Mouse (Mus musculus): ENCODE measurements around the gene Klrd1. TPM values are rescaled to one million over a fixed set of nuclear protein-coding genes. Genes with fewer than 3 reads are reported as not detected.
A peak's percentile ranks its signal among the peaks of the same experiment; 100 is the strongest.
"Not testable (repeated sequence)": the region's sequence is repeated elsewhere in the genome, so short reads cannot be mapped to it uniquely, and the experiment has no call there.

The Klrd1 gene
- polyA plus RNA-seq (2012; rRNA removed) = 0.36 and 0.91 TPM in 2 replicates

DNA sequence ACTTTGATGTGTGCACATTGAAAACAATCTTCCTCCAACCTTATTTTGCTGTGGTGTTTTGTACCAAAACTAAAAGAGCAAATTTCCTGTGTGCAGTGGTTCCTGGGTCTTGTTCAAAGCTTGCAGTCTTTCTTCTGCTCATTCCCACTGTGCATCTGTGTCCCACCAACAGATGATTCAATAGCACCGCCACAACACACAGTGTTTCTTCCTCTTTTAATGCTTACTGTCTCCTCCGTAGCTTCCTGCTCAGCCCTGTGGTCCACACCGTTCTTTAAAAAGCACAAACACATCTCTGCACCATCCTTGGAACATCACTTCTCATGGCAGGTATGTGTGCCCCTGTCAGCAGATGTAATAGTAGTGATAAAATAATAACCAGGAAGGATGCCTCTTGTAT is at the start of gene Klrd1:
TSS of gene Klrd1 (plus strand) at position 275 of the 400 bp plus-strand sequence.
- 59% methylated on average over 3 of the region's 3 CpGs for WGBS
- DNase-seq (ENCODE audit: low read depth, low spot score) = no peak

DNA sequence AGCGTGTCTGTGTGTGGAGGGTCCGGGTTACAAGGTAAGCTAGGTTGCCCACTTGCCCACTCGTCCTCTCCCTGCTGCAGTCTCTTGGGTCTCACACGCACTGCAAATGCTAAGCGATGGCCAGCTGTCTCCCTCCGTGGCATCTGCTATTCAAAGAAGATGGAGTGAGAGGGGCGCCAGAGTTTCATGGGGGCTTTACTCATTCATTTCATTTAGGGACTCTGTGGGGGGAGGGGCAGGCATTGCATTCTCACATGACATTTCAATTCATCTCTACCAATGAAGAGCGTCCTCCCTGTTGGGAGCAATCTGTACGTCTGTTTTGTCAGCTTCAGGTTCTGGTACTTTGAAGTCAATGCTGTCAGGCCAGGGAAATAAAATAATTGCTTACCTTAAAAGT is 49.7 kb upstream of the Klrd1 start:
- 90% methylated on average over 9 of the region's 9 CpGs for WGBS
- no peak for DNase-seq (ENCODE audit: low read depth, low spot score)

DNA sequence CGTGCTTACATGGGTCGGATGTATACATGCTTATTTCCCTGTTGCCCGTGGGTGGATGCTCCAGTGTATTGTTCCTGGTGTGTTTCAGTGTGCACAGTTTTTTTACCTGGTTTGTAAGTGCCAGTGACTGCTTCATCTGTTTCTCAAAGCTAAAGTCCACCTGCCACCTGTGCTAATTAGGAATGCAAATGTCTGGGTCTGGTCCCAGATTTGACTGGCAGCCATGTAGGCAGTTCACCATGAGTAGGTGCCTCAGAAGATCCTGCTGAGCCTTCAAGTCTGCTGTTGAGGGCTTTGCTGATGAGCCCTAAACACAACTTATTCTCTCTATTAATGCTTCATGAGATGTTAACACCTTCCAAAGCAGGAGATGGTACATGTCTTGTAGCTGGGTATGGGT is 49.0 kb upstream of the Klrd1 start:
- DNase-seq (ENCODE audit: low read depth, low spot score) = no peak
- WGBS = 70% methylated on average over 3 of the region's 3 CpGs

DNA sequence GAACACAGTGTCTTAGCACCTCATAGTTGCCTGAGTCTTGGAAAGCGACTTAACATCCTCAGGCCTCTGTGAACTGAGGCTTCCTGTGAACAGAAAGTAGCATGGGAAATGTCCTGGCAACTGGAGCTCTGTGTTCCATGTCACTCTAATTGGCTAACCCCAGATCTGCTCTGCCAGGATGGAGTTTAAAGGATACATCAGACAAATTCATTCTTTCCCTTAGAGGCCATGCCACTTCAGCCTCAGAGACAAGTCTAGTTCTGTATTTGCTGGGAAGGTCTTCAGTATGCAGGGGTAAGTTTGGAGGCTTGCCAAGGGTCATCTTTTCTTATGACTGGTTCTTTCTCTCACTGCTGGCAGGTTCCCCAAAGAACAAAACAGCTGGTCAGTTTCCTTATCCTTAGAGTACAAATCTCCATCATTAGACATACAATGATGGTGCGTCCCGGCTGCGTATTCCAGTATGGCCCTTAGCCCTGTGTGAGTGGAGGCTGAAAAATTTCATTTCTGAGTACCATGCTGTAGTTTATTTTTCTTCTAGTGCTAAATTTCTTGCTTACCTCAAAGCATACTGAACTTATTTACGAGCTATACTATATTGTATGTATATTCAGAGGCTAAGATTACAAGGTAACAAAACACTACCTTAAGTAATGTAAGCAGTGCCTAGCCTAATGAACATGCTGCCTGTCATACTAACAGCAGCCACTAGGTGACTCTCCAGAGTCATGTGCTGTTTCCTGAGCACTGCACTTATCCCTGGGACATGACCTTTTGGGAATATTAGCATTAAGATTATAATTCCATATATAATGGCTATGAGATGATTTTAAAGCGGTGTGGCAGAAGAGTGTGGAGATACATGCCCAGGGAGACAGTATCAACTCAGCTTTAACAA is 47.6 kb upstream of the Klrd1 start:
- DNase-seq (ENCODE audit: low read depth, low spot score) = no peak
- 60% methylated on average over 6 of the region's 6 CpGs for whole genome bisulfite sequencing

DNA sequence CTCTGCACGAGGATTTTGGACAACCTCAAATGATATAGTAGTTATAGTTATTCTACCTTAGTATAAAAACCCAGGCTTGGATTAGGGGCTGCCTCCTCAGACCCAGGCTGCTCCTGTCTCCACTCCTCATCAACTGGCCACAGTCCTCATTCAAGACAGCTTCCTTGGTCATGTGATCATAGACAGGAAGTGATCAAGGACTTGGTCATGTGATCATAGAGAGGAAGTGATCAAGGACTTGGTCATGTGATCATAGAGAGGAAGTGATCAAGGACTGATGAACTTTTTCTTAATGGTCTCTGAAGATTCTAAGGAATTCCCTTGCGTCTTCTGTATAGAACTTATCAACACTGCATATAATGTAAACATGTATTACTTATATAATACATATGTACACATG is 44.3 kb upstream of the Klrd1 start:
- DNase-seq (ENCODE audit: low read depth, low spot score) = no peak
- 84% methylated on average over 2 of the region's 2 CpGs for WGBS

DNA sequence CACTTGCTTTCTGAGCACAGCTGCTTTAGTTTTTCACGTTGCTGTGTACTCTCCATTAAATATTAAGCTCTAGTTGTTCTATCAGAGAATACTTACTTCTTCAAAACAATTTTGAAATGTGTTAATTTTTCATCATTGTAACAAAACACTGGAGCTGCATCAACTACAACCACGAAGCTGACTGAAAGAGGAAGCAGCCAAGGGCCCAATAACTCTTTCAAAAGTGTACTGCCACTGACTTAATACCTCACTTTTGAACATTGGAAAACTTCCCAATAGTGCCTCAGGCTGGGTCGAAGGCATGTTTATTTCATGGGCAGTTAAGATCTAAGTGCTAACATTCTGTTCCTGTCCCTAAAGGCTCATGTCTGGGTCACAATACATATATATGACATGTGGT is 43.6 kb upstream of the Klrd1 start:
- no peak for DNase-seq (ENCODE audit: low read depth, low spot score)
- 50% methylated on average over 3 of the region's 3 CpGs for WGBS

DNA sequence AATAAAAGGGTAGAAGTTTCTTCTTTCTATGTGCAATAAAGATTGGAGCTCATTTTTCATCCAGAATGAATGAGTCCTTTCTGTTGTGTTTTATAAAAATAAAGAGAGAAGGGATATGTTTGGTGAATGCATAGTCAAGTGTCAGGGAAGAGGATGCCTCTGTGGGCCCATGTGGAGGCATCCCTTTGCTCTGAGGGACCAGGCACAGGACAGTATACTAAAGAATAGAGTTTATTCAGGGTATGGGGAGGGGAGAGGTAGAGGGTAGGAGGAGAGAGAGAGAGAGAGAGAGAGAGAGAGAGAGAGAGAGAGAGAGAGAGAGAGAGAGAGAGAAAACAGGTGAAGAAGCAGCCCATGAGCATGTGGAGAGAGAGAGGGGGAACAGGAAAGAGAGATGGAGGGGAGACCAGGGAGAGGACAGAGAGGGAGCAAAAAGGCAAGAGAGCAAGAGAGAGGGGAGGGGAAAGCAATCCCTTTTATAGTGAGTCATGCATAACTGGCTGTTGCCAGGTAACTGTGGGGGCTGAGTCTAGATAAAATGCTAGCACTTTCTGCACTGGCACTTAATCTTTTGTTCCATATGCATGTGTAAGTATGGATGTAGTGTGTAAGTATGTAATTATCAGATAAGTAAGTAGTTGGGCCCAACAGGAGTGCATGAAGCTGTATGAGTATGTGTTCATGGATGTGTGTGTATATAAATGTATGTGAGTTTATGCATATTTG is 34.1 kb upstream of the Klrd1 start:
- no peak for DNase-seq (ENCODE audit: low read depth, low spot score)

DNA sequence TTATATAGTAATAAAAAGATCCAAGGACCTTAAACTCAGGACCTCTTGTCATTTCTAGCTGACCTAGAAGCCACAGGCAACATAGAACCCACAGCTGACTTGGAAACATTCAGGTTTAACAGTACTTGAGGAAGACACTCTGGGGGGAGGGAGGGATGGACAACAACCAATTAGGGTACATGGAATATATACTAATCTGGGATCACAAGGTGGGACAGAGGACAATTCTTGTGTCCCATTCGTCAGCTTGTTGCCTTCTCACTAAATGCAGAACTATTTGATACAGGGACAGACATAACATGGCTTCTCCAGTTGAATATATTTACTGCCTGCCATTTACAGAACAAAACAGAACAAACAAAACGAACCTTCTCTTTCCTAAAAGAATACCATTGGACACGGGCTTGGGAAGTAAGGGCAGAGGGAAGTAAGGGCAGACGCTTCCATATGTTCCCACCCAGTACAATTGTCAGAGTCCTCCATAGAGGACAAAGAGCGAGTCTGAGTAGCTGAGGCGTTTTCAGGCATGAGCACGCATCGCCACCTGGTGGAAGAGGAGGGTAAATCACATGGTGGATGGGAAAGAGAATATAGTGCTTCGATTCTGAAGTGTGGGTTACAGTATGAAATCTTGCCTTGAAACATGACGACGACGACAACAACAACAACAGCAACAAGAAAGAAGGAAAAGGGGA is 32.5 kb upstream of the Klrd1 start:
- WGBS = 12% methylated on average over 12 of the region's 12 CpGs
- DNase-seq (ENCODE audit: low read depth, low spot score) = peak; percentile 48

DNA sequence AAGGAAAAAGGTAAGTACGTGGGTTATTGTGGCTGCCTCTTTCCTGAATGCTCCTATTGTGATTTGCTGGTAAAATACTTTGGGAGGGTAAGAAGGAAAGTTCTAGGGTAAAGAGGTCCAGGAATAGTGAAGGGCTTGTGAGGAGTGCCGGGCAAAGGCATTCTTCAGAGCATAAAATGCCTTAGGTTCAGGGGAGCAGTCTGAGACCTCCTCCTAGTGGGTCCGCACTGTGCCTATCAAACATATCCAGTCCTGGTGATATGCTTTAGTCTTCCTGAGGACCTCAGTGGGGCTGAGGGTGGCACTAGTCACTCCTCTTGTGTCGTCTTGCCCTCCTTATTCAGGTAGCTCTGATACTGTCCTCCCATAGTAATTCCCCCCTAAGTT is 31.9 kb upstream of the Klrd1 start:
- no peak for DNase-seq (ENCODE audit: low read depth, low spot score)
- 53% methylated on average over 4 of the region's 4 CpGs for whole genome bisulfite sequencing

DNA sequence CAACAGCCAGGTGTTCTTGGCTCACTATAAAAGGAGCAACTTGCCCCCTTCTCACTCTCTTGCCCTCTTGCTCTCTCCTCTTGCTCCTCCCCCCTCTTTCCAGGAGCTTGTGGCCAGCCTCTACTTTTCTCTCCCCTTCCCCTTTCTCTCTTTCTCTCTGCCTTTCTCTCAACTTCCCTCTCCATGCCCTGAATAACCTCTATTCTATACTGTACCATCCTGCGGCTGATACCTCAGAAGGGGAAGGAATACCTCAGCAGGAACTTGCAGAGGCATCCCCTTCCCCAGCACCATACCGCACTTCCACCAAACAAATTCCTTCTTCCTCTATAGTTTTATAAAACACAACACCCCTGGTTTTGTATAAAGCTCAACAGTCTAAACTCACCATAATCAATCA is 26.3 kb upstream of the Klrd1 start:
- 69% methylated on average over 2 of the region's 2 CpGs for WGBS
- DNase-seq (ENCODE audit: low read depth, low spot score) = no peak

DNA sequence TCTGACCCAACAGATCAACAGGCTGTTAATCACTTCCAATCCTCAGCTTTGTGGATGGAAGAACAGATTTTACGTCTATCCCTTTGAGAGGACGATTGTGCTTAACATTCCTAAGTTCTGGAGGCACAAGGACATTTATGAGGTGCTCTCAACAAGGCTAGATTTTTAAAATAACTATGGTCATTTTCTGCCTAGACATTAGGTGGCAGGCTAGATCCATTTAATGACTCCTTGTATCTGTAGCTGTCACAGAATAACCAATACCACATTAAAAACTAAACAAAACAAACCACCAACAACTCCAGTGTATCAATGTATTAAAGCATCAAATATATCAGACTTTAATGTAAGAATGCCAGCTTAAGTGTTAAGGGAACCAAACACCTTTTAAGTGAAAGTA is 16.3 kb upstream of the Klrd1 start:
- WGBS = 0% methylated on average over 2 of the region's 2 CpGs
- no peak for DNase-seq (ENCODE audit: low read depth, low spot score)

DNA sequence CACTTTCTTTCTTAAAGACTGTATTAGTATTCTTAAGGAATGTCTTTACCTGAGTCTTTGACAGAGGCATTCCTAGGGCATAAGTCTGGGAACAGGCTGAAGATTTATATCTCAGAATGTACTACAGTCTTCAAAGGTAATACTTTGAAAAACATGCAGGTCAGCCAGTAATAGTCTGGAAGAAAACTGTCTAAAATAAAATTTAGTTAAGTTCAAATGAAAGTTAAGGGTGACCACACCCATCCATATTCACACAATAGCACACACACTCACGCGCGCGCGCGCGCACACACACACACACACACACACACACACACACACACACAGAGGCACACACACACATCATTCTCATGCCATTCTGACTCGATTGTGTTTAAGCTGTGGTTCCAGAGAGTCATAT is 14.0 kb upstream of the Klrd1 start, which contains the start of gene Klre1:
TSS of gene Klre1 (plus strand) at position 301 of the 400 bp plus-strand sequence.
- WGBS = 79% methylated on average over 8 of the region's 8 CpGs

DNA sequence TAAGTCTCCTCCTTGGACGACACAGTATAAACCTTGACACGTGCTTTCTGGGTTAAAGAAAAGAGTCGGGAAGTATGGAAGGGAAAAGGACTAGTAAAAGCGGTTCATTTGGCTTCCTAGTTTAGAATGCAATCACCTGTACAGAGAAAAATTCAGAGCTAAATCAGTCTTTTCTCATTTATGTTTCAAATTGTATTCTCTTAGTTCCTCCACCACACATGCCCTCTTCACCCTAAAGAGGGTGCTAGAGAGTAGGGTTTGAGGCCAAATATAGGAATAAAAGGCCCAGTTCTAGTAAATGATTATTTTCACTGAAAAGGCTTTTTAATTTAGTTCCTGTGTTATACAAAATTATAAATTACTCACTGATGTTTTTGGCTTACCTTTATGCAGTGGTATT is 10.3 kb upstream of the Klrd1 start:
- 55% methylated on average over 4 of the region's 4 CpGs for WGBS

More for the DNA sequence above, 14.0 kb upstream of the Klrd1 start, which contains the start of gene Klre1:
- DNase-seq (ENCODE audit: low read depth, low spot score) = no peak

DNA sequence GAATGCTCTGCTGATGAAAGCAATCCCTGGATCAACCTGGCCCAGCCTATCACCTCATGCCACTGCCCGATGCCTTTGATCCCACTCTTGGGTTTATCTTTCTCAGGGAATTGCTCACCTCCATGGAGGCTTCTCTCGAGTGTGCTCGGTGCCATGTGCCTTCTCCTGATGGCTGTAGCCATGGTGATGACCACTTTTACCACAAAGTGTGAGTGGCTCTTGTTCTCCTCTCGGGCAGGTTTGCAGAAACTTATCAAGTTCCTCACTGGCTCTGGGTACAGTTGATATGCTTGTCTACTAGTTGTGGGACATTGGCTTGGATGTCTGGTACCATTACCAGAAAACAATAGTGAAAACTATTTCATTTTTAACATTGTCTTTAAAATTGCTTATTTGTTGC is 9.7 kb upstream of the Klrd1 start:
- WGBS = 75% methylated on average over 4 of the region's 4 CpGs

More for the DNA sequence above, 10.3 kb upstream of the Klrd1 start:
- no peak for DNase-seq (ENCODE audit: low read depth, low spot score)

DNA sequence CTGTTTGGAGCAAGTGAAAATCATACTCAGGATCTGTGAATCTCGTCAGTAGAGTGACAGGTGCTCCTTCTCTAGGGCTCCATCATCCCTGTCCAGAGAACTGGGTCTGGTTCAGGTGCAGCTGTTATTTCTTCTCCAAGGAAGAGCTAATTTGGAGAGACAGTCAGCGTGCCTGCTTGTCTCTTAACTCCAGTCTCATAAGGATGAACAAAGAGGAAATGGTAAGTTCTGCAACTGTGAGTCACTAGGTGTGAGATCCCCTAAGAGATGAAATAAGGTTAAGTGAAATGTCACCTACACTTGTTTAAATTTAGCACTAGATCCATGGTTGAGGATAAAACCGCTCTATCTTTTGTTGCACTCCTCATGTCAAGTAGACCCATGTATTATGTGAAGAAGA is 8.6 kb upstream of the Klrd1 start:
- 63% methylated on average over 3 of the region's 3 CpGs for WGBS

More for the DNA sequence above, 9.7 kb upstream of the Klrd1 start:
- no peak for DNase-seq (ENCODE audit: low read depth, low spot score)

DNA sequence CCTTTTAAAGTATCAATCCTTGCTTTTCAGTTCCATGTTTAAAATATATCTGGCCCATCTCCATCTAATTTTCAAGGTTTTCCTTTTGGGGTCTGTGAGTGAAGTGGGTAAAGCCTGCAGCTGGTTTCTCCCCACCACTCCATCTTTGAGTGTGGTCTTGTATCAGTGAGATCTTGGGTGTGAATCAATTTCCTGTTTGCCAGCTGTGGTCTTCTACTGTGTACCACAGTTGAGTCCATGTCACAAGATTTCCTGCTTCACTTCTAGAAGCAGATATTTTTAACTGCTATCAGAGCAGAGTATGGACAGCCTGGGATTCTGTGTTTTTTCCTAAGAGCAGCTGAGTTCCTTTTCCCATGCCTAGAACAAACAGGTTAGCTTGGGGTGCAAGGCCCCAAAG is 16.8 kb downstream of the Klrd1 start:
- DNase-seq (ENCODE audit: low read depth, low spot score) = no peak

More for the DNA sequence above, 8.6 kb upstream of the Klrd1 start:
- no peak for DNase-seq (ENCODE audit: low read depth, low spot score)

DNA sequence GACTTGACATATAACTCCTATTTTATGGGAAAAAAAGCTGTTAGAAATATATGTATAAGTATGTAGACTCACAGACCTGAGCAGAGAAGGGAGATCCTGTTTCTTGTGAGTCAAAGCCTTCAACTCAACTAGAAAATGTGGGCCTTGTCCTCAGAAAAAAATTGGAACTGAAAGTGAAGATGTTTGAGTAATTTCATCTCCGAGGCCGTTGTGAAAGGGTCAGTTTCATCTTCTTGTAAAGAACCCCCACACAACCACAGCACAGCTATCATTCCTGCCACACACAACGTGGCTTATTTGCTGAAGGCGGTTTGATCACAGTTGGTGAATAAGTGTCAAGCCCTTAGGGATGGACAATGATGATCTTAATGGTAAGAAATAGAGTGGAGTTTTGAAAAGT is 32.2 kb downstream of the Klrd1 start, which contains the start of gene Klrk1:
TSS of gene Klrk1 (minus strand) at position 130 of the 400 bp plus-strand sequence.
- 64% methylated on average over 4 of the region's 4 CpGs for WGBS
- DNase-seq (ENCODE audit: low read depth, low spot score) = no peak

DNA sequence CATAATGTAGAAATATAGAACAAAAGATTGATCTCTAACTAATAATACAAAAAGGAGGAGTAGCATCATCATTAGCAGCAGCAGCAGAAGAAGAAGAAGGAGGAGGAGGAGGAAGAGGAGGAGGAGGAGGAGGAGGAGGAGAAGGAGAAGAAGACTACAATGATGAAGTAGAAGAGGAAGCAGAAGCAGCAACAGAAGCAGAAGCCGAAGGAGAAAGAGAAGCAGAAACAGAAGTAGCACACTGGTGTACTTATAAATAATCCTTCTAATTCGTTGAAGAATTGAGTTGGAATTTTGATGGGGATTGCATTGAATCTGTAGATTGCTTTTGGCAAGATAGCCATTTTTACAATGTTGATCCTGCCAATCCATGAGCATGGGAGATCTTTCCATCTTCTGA is 39.5 kb downstream of the Klrd1 start:
- 75% methylated on average over 2 of the region's 2 CpGs for WGBS
- not testable (repeated sequence) for DNase-seq (ENCODE audit: low read depth, low spot score)

DNA sequence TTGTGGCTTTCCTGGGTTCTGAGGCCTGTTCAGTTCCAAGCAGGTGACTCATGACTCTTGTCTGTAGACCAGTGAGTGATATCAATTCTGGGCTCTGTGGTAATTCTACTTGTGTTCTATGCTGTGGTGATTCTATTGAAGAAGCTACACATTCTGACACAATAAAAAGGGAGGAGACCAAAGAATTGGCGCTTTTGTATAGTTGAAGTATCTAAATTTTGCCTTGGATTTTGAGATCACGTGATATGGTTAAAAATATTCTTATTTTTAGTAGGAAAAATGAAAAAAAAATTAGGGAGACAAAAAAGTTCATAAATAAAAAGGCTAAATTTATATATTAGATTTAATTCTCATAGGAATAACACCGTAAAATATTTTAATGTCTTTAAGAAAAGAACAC is 51.7 kb downstream of the Klrd1 start, which contains the start of gene Klrc3:
TSS of gene Klrc3 (minus strand) at position 101 of the 400 bp plus-strand sequence.
- not testable (repeated sequence) for DNase-seq (ENCODE audit: low read depth, low spot score)
- WGBS = 77% methylated on average over 3 of the region's 3 CpGs

DNA sequence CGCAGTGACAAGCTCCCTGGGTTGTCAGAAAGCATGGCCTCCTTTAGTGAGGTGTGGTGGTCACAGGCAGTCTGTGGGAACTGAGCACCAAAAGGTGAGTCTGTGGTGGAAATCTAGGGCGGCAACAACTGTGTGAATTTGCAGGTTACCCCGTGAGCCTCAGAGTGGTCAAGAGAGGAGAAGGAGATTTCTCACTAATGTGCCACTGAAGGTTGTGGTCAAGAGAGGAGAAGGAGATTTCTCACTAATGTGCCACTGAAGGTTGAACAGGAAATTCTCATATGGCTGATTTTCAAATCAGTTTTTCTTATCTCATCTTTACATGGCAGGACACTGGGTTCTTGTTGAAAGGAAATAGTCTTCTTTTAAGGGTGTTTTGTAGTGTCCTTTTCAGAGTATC is 52.5 kb downstream of the Klrd1 start:
- WGBS = 100% methylated on average over 1 of the region's 3 CpGs
- DNase-seq (ENCODE audit: low read depth, low spot score) = not testable (repeated sequence)
